Mouse (Mus musculus): ENCODE results near the gene Recql5.

The Recql5 gene

GRCm38 (mm10) chr11:115869393-115869792 is 63.9 kb downstream of the Recql5 start:
- TF ChIP-seq GATA4 (IDR thresholded peaks at IDR 0.05; ENCODE audit: insufficient replicate concordance, low read length): no peak

- TF ChIP-seq GATA4 (IDR thresholded peaks at IDR 0.05; ENCODE audit: insufficient replicate concordance, low read length): no peak
Measured at GRCm38 (mm10) chr11:115863895-115864294, 69.4 kb downstream of the Recql5 start.

DNA sequence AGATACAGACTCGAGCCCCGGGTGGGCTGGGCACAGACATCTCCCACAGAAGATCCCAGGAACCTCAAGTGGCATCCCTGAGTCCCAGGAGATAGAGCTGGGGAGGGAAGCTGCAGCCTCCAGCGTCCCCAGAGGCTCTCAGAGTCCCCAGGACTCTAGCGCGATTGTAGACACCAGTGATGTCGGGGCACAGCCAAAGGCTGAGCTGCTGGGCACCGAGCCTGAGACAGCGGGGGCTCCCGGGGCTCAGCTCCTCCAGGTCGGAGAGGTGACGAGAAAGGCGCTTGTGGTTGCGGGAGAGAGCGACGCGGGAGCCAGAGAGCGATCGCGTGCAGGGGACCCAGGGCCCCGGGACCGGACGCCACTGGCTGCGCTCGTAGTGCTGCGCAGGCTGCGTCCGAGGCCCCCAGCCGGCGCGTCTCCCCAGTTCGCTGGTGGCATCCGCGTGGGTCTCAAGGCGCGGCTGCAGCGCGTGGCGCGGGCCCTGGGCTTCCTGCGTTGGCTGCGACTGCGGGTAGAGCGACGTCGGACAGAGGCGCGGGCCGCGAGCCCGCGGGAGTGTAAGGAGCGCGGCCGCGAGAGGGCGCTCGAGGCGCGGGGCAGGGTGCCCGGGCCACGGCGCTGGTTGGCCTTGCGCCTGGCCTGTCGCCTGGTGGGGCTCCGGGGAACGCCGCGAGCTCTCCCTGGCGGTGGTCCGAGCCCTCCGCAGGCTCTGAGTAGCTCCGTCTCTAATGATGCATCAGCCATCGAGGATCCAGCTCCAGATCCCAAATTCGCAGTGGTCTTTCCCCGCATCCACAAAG is 73.9 kb downstream of the Recql5 start:
- no peak for TF ChIP-seq GATA4 (IDR thresholded peaks at IDR 0.05; ENCODE audit: insufficient replicate concordance, low read length)

DNA sequence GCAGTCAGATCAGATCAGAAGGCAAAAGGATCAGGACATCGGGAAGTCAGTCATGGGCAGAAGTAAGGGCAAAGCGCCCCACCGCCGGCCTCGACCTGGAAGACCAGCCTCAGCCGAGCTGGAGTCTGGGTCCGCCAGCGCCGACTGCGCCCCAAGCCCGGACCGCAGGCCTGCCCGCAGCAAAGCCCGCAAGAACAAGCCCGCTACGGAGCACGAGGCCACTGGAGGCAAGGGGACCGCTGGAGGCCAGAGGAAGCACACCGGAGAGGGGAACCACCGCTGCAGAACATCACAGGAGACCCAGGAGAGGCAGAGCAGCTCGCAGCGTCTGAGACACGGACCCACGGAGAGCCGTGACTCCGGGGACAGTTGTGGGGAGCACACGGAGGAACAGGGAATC is 74.9 kb downstream of the Recql5 start, which contains the start of gene Myo15b:
Gene Myo15b (plus strand): TSS at position 53 of the 400 bp plus-strand sequence.
- no peak for TF ChIP-seq GATA4 (IDR thresholded peaks at IDR 0.05; ENCODE audit: insufficient replicate concordance, low read length)

GRCm38 (mm10) chr11:115857936-115858335 is 75.3 kb downstream of the Recql5 start:
- no peak for TF ChIP-seq GATA4 (IDR thresholded peaks at IDR 0.05; ENCODE audit: insufficient replicate concordance, low read length)

DNA sequence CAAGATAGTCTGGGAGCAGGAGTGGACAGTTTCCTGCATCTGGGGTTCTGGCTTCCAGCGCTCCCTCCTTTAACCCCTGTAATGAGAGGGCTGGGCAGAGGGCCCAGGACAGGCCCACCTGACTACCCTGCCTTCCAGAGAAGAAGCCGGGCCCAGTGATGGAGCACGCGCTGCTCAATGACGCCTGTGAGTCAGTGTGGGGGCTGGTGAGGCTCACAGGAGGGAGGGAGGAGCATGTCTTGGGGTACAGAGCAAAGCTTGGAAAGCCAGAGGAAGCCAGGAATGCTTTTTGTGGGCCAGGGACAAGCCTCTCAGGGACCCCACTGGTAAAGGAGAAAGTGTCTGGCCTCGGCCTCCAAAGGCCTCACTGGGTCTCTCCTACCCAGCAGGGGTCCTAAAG is 78.6 kb downstream of the Recql5 start:
- no peak for TF ChIP-seq GATA4 (IDR thresholded peaks at IDR 0.05; ENCODE audit: insufficient replicate concordance, low read length)

DNA sequence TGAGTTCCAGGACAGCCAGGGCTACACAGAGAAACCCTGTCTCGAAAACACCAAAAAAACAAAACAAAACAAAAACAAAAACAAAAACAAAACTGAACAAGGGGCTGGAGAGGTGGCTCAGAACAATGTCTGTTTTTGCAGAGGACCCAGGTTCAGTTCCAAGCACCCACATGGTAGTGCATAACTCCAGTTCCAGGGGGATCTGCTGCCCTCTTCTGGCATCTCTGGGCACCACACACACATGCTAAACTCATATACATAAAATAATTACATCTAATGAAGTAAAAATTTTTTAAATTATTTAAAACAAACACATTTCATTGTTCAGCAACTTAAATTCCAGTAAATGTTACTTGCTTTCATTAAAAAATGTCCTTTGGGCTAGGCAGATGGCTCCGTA is 87.5 kb downstream of the Recql5 start:
- no peak for TF ChIP-seq GATA4 (IDR thresholded peaks at IDR 0.05; ENCODE audit: insufficient replicate concordance, low read length)

- no peak for TF ChIP-seq GATA4 (IDR thresholded peaks at IDR 0.05; ENCODE audit: insufficient replicate concordance, low read length)
Measured at GRCm38 (mm10) chr11:115844240-115844639, 89.0 kb downstream of the Recql5 start.

DNA sequence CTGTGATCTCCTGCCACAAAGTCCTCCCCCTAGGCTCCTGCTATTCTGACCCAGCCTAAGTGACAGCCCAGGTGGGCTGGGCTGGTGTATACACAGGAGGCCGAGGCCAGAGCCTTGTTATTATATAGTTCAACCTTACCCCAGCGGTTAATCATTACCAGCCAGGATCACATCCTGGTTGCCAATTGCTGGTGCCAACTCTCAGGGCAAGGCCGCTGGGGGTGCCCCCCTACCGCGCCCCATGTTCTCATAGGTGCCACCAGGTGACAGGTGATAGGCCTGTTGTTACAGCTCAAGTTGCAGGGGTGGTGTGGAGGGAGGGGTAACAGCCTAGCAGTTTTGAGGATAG is 89.4 kb downstream of the Recql5 start:
- no peak for TF ChIP-seq GATA4 (IDR thresholded peaks at IDR 0.05; ENCODE audit: insufficient replicate concordance, low read length)

DNA sequence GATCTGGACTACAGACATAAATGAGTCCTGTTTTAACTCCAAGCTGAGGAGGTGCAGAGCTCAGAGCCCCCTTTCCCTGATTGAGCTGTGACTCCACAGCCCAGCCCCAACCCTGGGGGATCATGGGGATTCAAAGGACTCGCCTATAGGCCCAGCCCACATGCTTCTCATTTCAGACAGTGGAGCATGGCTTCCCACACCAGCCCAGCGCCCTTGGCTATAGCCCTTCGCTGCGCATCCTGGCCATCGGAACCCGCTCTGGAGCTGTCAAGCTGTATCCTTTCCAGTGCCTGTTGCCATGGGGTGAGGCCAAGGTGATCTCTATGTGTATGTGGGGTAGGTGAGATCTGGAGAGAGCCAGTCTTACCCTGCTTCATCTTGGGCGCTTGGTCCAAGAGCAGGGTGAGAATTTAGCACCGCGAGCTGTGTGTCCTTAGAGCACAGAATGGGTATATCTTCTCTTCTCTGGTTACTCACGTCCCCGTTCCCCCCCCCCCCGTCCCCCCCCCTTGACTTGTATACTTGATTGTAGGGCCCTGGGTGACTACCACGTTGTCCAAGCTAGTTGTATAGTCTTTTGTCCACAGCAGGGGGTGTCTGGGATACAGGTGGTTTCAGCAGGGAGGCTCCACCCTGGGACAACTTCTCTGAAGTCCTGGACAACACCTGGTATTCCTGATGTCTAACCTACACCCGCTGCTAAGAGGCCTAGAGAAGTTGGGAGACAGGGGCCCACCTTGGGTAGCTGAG is 90.0 kb downstream of the Recql5 start:
- TF ChIP-seq GATA4 (IDR thresholded peaks at IDR 0.05; ENCODE audit: insufficient replicate concordance, low read length): no peak

Measured in liver, adult (tissue).